ENCODE assay signal across 17 mouse cellular contexts in genomic region chr4:128905251-128905650, GRCm38 (mm10). TPM values are rescaled to one million over a fixed set of nuclear protein-coding genes. Genes with fewer than 3 reads are reported as not detected.
DNase-seq lines count a peak whose midpoint lies in the region; ATAC-seq lines count a peak whose summit lies in the region.
"Had no signal": no experiment of that assay in that cellular context is flagged by ENCODE, and none has a peak within 500 bp of the region (broad histone marks: within the 10 kb centered on the region; RNA-seq: fewer than 3 reads in every experiment).

No protein-coding gene starts in this region.

- peaks cover 20% of the 10 kb centered on the region for H3K27me3 ChIP-seq in heart, embryonic 10.5 days (ENCODE audit: insufficient read depth, poor library complexity, severe bottlenecking)
- H3K27me3 ChIP-seq in embryonic facial prominence, embryonic 10.5 days (replicated peaks; ENCODE audit: low read depth, poor library complexity, severe bottlenecking) = no peaks in the 10 kb centered on the region
- no peaks in the 10 kb centered on the region for H3K27me3 ChIP-seq in limb, embryonic 12.5 days
- H3K27me3 ChIP-seq: forebrain, embryonic 15.5 days; lung, embryonic 15.5 days had no signal

- ATAC-seq in limb, embryonic 12.5 days (ENCODE audit: insufficient number of reproducible peaks, insufficient read depth, low FRiP score, low TSS enrichment, low read depth) = no peak
- ATAC-seq: forebrain, embryonic 15.5 days had no signal

- H3K4me2 ChIP-seq in limb, embryonic 12.5 days = no peak overlapping the region; the same call in 1 of the 2 replicates
- H3K4me2 ChIP-seq: forebrain, embryonic 15.5 days; liver, embryonic 11.5 days; lung, embryonic 15.5 days had no signal

- no peak overlapping the region for H3K9ac ChIP-seq in limb, embryonic 12.5 days (replicated peaks)
- H3K9ac ChIP-seq: forebrain, embryonic 15.5 days; lung, embryonic 15.5 days had no signal

- no peak overlapping the region for H3K4me3 ChIP-seq in heart, embryonic 10.5 days
- H3K4me3 ChIP-seq in embryonic facial prominence, embryonic 10.5 days = peak overlapping the region; percentile 26; the same call in 1 of the 2 replicates
- H3K4me3 ChIP-seq in limb, embryonic 12.5 days (replicated peaks) = no peak overlapping the region
- H3K4me3 ChIP-seq: erythroblast, embryonic 14.5 days; forebrain, embryonic 15.5 days; lung, embryonic 15.5 days had no signal

- H3K4me1 ChIP-seq in heart, embryonic 10.5 days = peaks cover 36% of the 10 kb centered on the region
- H3K4me1 ChIP-seq in embryonic facial prominence, embryonic 10.5 days = peaks cover 61% of the 10 kb centered on the region
- H3K4me1 ChIP-seq in limb, embryonic 12.5 days (replicated peaks) = peaks cover 50% of the 10 kb centered on the region

- no peaks in the 10 kb centered on the region for H3K9me3 ChIP-seq in heart, embryonic 10.5 days
- H3K9me3 ChIP-seq in embryonic facial prominence, embryonic 10.5 days = no peaks in the 10 kb centered on the region
- H3K9me3 ChIP-seq in limb, embryonic 12.5 days = no peaks in the 10 kb centered on the region
- H3K9me3 ChIP-seq: forebrain, embryonic 15.5 days; lung, embryonic 15.5 days had no signal

- peaks cover 23% of the 10 kb centered on the region for H3K36me3 ChIP-seq in heart, embryonic 10.5 days
- peaks cover 56% of the 10 kb centered on the region for H3K36me3 ChIP-seq in embryonic facial prominence, embryonic 10.5 days (replicated peaks)
- peaks cover 45% of the 10 kb centered on the region for H3K36me3 ChIP-seq in limb, embryonic 12.5 days
- H3K36me3 ChIP-seq: lung, embryonic 15.5 days had no signal

- H3K27ac ChIP-seq in heart, embryonic 10.5 days = peak overlapping the region; percentile 57
- H3K27ac ChIP-seq in embryonic facial prominence, embryonic 10.5 days (replicated peaks) = peak overlapping the region; percentile 87
- H3K27ac ChIP-seq in limb, embryonic 12.5 days = peak overlapping the region; percentile 86
- H3K27ac ChIP-seq: forebrain, embryonic 15.5 days; lung, embryonic 15.5 days; macrophage had no signal

- no peak for DNase-seq in heart, embryonic 10.5 days (ENCODE audit: low spot score)
- no peak for DNase-seq in heart, postnatal 4 days
- peak; percentile 41 for DNase-seq in embryo, embryonic 11 days
- peak; percentile 47 for DNase-seq in embryonic facial prominence, embryonic 10.5 days (ENCODE audit: low spot score)
- no peak for DNase-seq in right cerebral cortex, postnatal 4 days
- no peak for DNase-seq in urinary bladder, adult 2 months (ENCODE audit: low spot score)
- DNase-seq: adrenal gland, postnatal 36 days; heart, adult 11 months; midbrain, embryonic 14.5 days; right cerebral cortex, postnatal 14 days; thymus, postnatal 14 days had no signal

- 27% methylated on average over 8 of the region's 8 CpGs for WGBS in heart, embryonic 10.5 days
- WGBS in embryonic facial prominence, embryonic 10.5 days = 12% methylated on average over 8 of the region's 8 CpGs
- 8% methylated on average over 8 of the region's 8 CpGs for WGBS in limb, embryonic 12.5 days

RNA-seq across cellular contexts. Expression of gene Trim62, which starts 21.9 kb away (rescaled TPM):
- 4.1 and 6.5 TPM in 2 replicates for polyA plus RNA-seq in heart, embryonic 10.5 days (2016; fragmentation: Nextera tagmentation; extraction: Ambion mirVana)
- total RNA-seq in heart, postnatal 4 days (2021) = 1 to 10 TPM; 3.2 to 3.7 TPM
- 10.6 and 11.9 TPM in 2 replicates for polyA plus RNA-seq in embryonic facial prominence, embryonic 10.5 days (2016; fragmentation: Nextera tagmentation; extraction: Ambion mirVana)
- 11.4 and 13.0 TPM in 2 replicates for polyA plus RNA-seq in limb, embryonic 12.5 days (2016; fragmentation: Nextera tagmentation; extraction: Ambion mirVana)
- polyA plus RNA-seq in urinary bladder, adult 2 months (2012; rRNA removed) = 23.4 and 30.0 TPM in 2 replicates
- polyA plus RNA-seq: erythroblast, embryonic 14.5 days had no signal

RNA-seq across cellular contexts. Expression of gene Azin2, which starts 57.0 kb away (rescaled TPM):
- 4.0 and 4.7 TPM in 2 replicates for polyA plus RNA-seq in heart, embryonic 10.5 days (2016; fragmentation: Nextera tagmentation; extraction: Ambion mirVana)
- 1 to 10 TPM; 7.7 to 8.7 TPM for total RNA-seq in heart, postnatal 4 days (2021)
- 11.4 and 12.1 TPM in 2 replicates for polyA plus RNA-seq in embryonic facial prominence, embryonic 10.5 days (2016; fragmentation: Nextera tagmentation; extraction: Ambion mirVana)
- 22.4 and 26.0 TPM in 2 replicates for polyA plus RNA-seq in limb, embryonic 12.5 days (2016; fragmentation: Nextera tagmentation; extraction: Ambion mirVana)
- 18.8 and 18.9 TPM in 2 replicates for polyA plus RNA-seq in urinary bladder, adult 2 months (2012; rRNA removed)
- polyA plus RNA-seq: erythroblast, embryonic 14.5 days had no signal

Comparison
In these comparisons a context has a peak if more than half of its experiments do, and no peak if none do; other contexts are left out.
1. DNase-seq: peak in embryo, embryonic 11 days (single experiment) and embryonic facial prominence, embryonic 10.5 days (single experiment); none in heart, embryonic 10.5 days (single experiment), heart, postnatal 4 days (single experiment), right cerebral cortex, postnatal 4 days (single experiment) and urinary bladder, adult 2 months (single experiment).
2. Peak in every context shown above with its lines, with median percentiles within 50 percentile points of each other: H3K27ac ChIP-seq.